Mouse (Mus musculus): ENCODE measurements around the gene Nsmce4a. TPM values are rescaled to one million over a fixed set of nuclear protein-coding genes. Genes with fewer than 3 reads are reported as not detected.

Nsmce4a gene
- polyA plus RNA-seq, 1 experiment from 2014 or later = 125 TPM

Other genes with a start within 250 kb of the Nsmce4a start
- gene Ate1, start 52.7 kb downstream of the Nsmce4a start, polyA plus RNA-seq (2015; fragmentation: Nextera tagmentation; extraction: Ambion mirVana) = 50.8 and 55.7 TPM in 2 replicates
- 29.2 and 31.3 TPM in 2 replicates for gene Tacc2, start 4.3 kb upstream of the Nsmce4a start, polyA plus RNA-seq (2015; fragmentation: Nextera tagmentation; extraction: Ambion mirVana)
- gene Btbd16, start 201.0 kb upstream of the Nsmce4a start, polyA plus RNA-seq (2015; fragmentation: Nextera tagmentation; extraction: Ambion mirVana) = 0.04 and 0.06 TPM in 2 replicates

Measured in limb, embryonic 15.5 days (tissue).